Mouse (Mus musculus): ENCODE measurements around the gene Ppp4r4. TPM values are rescaled to one million over a fixed set of nuclear protein-coding genes. Genes with fewer than 3 reads are reported as not detected.
"Not testable (repeated sequence)": the region's sequence is repeated elsewhere in the genome, so short reads cannot be mapped to it uniquely, and the experiment has no call there.

The Ppp4r4 gene
- polyA plus RNA-seq (2015; fragmentation: Nextera tagmentation; extraction: Ambion mirVana), result 1.6 and 1.8 TPM in 2 replicates

GRCm38 (mm10) chr12:103532020-103532648 lies at the start of gene Ppp4r4:
TSS of gene Ppp4r4 (plus strand) at chr12:103532283.
- Histone ChIP-seq H3K4me2 (ENCODE audit: low read length) (peak within 1 kb of the TSS; percentile 88), H3K4me3 (replicated peaks; ENCODE audit: low read depth, low read length) (peak within 1 kb of the TSS; percentile 49), H3K36me3 (ENCODE audit: insufficient read depth, low read length) (no peaks in the 10 kb centered on the region), H3K27ac (no peak within 1 kb of the TSS; the same call in 1 of the 2 replicates), H3K4me1 (replicated peaks; ENCODE audit: insufficient read depth, low read length) (no peaks in the 10 kb centered on the region), H3K9ac (ENCODE audit: low read depth, low read length) (peak within 1 kb of the TSS; percentile 59), H3K9me3 (replicated peaks; ENCODE audit: low read length) (no peaks in the 10 kb centered on the region), H3K27me3 (ENCODE audit: insufficient read depth, low read length) (no peaks in the 10 kb centered on the region; the same call in 1 of the 2 replicates)
- peak; percentile 96 for ATAC-seq (replicated peaks; ENCODE audit: low FRiP score, low read depth)
- DNase-seq (ENCODE audit: low spot score), result peak; percentile 96
- WGBS, result under 1% methylated on average over 45 of the region's 74 CpGs
- no peak for TF ChIP-seq CTCF (IDR thresholded peaks at IDR 0.05; ENCODE audit: low read depth)

- H3K36me3 ChIP-seq (ENCODE audit: insufficient read depth, low read length), result no peaks in the 10 kb centered on the region
- no peaks in the 10 kb centered on the region for H3K27me3 ChIP-seq (ENCODE audit: insufficient read depth, low read length)
- ATAC-seq (replicated peaks; ENCODE audit: low FRiP score, low read depth) (no peak), DNase-seq (ENCODE audit: low spot score) (no peak)
- no peaks in the 10 kb centered on the region for H3K4me1 ChIP-seq (replicated peaks; ENCODE audit: insufficient read depth, low read length)
- no peaks in the 10 kb centered on the region for H3K9me3 ChIP-seq (replicated peaks; ENCODE audit: low read length)
- no peak overlapping the region for H3K27ac ChIP-seq
- WGBS, result 66% methylated on average over 2 of the region's 2 CpGs
- H3K4me2 ChIP-seq (ENCODE audit: low read length), result no peak overlapping the region
- no peak overlapping the region for H3K9ac ChIP-seq (ENCODE audit: low read depth, low read length)
- no peak overlapping the region for H3K4me3 ChIP-seq (replicated peaks; ENCODE audit: low read depth, low read length)
- TF ChIP-seq CTCF (IDR thresholded peaks at IDR 0.05; ENCODE audit: low read depth), result no peak
These were observed 49.3 kb upstream of the Ppp4r4 start for GRCm38 (mm10) chr12:103482781-103483180.

- not testable (repeated sequence) for H3K4me3 ChIP-seq (replicated peaks; ENCODE audit: low read depth, low read length); H3K27ac ChIP-seq; H3K9me3 ChIP-seq (replicated peaks; ENCODE audit: low read length); DNase-seq (ENCODE audit: low spot score); H3K4me1 ChIP-seq (replicated peaks; ENCODE audit: insufficient read depth, low read length); H3K36me3 ChIP-seq (ENCODE audit: insufficient read depth, low read length); H3K4me2 ChIP-seq (ENCODE audit: low read length); H3K27me3 ChIP-seq (ENCODE audit: insufficient read depth, low read length); H3K9ac ChIP-seq (ENCODE audit: low read depth, low read length); ATAC-seq (replicated peaks; ENCODE audit: low FRiP score, low read depth)
- WGBS, result 55% methylated on average over 9 of the region's 9 CpGs
These were observed 47.7 kb upstream of the Ppp4r4 start for GRCm38 (mm10) chr12:103484200-103484972.

GRCm38 (mm10) chr12:103486726-103487125 lies 45.4 kb upstream of the Ppp4r4 start:
- Histone ChIP-seq H3K4me2 (ENCODE audit: low read length) (no peak overlapping the region), H3K4me3 (replicated peaks; ENCODE audit: low read depth, low read length) (no peak overlapping the region), H3K27ac (no peak overlapping the region), H3K9me3 (replicated peaks; ENCODE audit: low read length) (no peaks in the 10 kb centered on the region), H3K4me1 (replicated peaks; ENCODE audit: insufficient read depth, low read length) (no peaks in the 10 kb centered on the region), H3K9ac (ENCODE audit: low read depth, low read length) (no peak overlapping the region), H3K36me3 (ENCODE audit: insufficient read depth, low read length) (no peaks in the 10 kb centered on the region), H3K27me3 (ENCODE audit: insufficient read depth, low read length) (no peaks in the 10 kb centered on the region)
- no peak for DNase-seq (ENCODE audit: low spot score)
- 77% methylated on average over 1 of the region's 1 CpGs for WGBS
- ATAC-seq (replicated peaks; ENCODE audit: low FRiP score, low read depth), result no peak
- TF ChIP-seq CTCF (IDR thresholded peaks at IDR 0.05; ENCODE audit: low read depth), result no peak

- Histone ChIP-seq H3K4me2 (ENCODE audit: low read length) (no peak overlapping the region), H3K4me1 (replicated peaks; ENCODE audit: insufficient read depth, low read length) (no peaks in the 10 kb centered on the region), H3K36me3 (ENCODE audit: insufficient read depth, low read length) (no peaks in the 10 kb centered on the region), H3K27ac (no peak overlapping the region), H3K9me3 (replicated peaks; ENCODE audit: low read length) (no peaks in the 10 kb centered on the region), H3K9ac (ENCODE audit: low read depth, low read length) (no peak overlapping the region), H3K27me3 (ENCODE audit: insufficient read depth, low read length) (no peaks in the 10 kb centered on the region), H3K4me3 (replicated peaks; ENCODE audit: low read depth, low read length) (no peak overlapping the region)
- TF ChIP-seq CTCF (IDR thresholded peaks at IDR 0.05; ENCODE audit: low read depth), result no peak
- ATAC-seq (replicated peaks; ENCODE audit: low FRiP score, low read depth), result no peak
- no peak for DNase-seq (ENCODE audit: low spot score)
- WGBS, result 62% methylated on average over 4 of the region's 4 CpGs
These were observed 44.8 kb upstream of the Ppp4r4 start for GRCm38 (mm10) chr12:103487276-103487675.

- WGBS, result 64% methylated on average over 2 of the region's 2 CpGs
- Histone ChIP-seq H3K4me2 (ENCODE audit: low read length) (no peak overlapping the region), H3K4me3 (replicated peaks; ENCODE audit: low read depth, low read length) (no peak overlapping the region), H3K9me3 (replicated peaks; ENCODE audit: low read length) (no peaks in the 10 kb centered on the region), H3K9ac (ENCODE audit: low read depth, low read length) (no peak overlapping the region), H3K36me3 (ENCODE audit: insufficient read depth, low read length) (no peaks in the 10 kb centered on the region), H3K4me1 (replicated peaks; ENCODE audit: insufficient read depth, low read length) (no peaks in the 10 kb centered on the region), H3K27ac (no peak overlapping the region), H3K27me3 (ENCODE audit: insufficient read depth, low read length) (no peaks in the 10 kb centered on the region)
- ATAC-seq (replicated peaks; ENCODE audit: low FRiP score, low read depth) (no peak), DNase-seq (ENCODE audit: low spot score) (no peak)
- TF ChIP-seq CTCF (IDR thresholded peaks at IDR 0.05; ENCODE audit: low read depth), result no peak
These were observed 44.3 kb upstream of the Ppp4r4 start for GRCm38 (mm10) chr12:103487750-103488149.

Measured in kidney, postnatal 0 days (tissue).